Mouse (Mus musculus) layer of hippocampus, postnatal 36 days (tissue): Measurements from ENCODE around the gene Aloxe3. TPM values are rescaled to one million over a fixed set of nuclear protein-coding genes. Genes with fewer than 3 reads are reported as not detected.

Experiments used
- DNase-seq, 2 experiments: peaks; one replicate each; pipeline ENCODE4 v3.0.0; 2022
- total RNA-seq, 2 experiments: library from RNA; stranded (reverse); gene quantifications; 2 replicates each; pipeline ENCODE4 v1.2.3; 2021

Aloxe3 gene
- total RNA-seq, 2 experiments from 2014 or later, result 6.6 to 6.9 TPM

- DNase-seq, result no peak
Measured at GRCm38 (mm10) chr11:69180120-69180519, 54.4 kb downstream of the Aloxe3 start.

DNA sequence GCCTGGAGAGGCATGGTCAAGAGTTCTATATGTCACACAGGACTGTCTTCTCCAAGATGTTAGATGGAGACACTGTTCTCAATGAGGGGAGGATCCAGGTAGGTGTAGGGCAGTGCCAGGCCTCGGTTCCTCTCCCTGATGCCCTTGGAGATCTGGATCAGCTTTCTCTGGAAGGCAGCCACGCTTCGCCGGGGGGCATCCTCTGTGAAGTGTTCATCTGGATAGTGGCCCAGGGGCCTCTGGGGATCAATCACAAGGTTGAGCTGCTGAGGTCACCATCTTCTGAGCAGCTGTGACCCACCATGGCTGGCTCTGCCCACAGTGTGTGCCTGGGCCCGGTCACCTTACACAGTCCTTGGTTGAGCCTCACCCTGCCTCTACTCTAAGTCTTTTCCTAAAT lies 59.3 kb downstream of the Aloxe3 start:
- no peak for DNase-seq

- no peak for DNase-seq
Measured at GRCm38 (mm10) chr11:69185936-69186335, 60.2 kb downstream of the Aloxe3 start.

DNA sequence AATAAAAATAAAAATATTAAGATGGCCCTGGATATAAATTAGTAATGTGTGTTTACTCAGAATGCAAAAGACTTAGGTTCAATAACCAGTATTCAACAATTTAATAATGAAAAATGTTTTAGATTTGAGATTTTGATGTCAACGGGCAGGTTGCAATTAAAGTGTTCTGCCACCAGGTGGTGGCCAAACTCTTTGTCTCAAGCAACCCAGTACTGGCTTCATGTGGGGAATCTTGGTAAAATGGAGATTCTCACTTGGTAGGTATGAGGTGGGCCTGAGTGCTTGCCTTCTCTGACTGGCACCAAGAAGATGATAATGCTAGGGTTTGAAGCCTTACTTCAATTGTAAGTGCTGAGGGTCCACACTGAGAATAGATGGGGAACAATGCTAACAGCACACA lies 67.1 kb downstream of the Aloxe3 start:
- no peak for DNase-seq

GRCm38 (mm10) chr11:69196766-69197165 lies 71.1 kb downstream of the Aloxe3 start:
- no peak for DNase-seq

DNA sequence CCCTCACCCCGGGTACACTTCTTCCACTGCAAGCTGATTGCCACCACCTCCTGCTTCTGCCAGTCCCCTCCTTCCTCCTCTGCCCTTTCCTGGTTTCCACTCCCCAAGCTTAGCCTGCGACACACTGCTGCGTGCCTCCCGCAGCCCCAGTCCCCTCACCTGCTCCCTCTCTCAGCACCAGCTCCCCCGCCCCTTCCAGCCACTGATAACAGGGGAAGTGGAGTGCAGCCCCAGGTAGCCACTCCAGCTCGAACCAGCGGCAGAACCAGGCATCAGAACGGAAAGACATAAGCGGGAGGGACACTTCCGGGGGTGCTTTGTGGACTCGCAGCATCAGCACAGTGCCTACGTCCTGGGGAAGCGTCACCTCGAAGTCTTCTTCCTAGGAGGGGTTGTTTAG lies 71.5 kb downstream of the Aloxe3 start:
- DNase-seq, result no peak

GRCm38 (mm10) chr11:69197743-69198142 lies 72.0 kb downstream of the Aloxe3 start, which contains the start of gene Alox8:
Alox8 (minus strand) TSS chr11:69197843.
- DNase-seq, result no peak

Other genes with a start within 250 kb of the Aloxe3 start
- gene Rnf222, start 237.3 kb upstream of the Aloxe3 start, total RNA-seq, result not detected
- 100 to 1,000 TPM; 738 to 741 TPM for gene Rpl26, start 224.3 kb upstream of the Aloxe3 start, total RNA-seq
- not detected for gene Odf4, start 198.8 kb upstream of the Aloxe3 start, total RNA-seq
- 10 to 100 TPM in 1 of 2 experiments, 1 to 10 TPM in 1; 7.4 to 10.5 TPM for gene Arhgef15, start 168.4 kb upstream of the Aloxe3 start, total RNA-seq
- 1 to 10 TPM; 5.3 to 5.6 TPM for gene Slc25a35, start 157.8 kb upstream of the Aloxe3 start, total RNA-seq
- 10 to 100 TPM; 17.6 to 19.7 TPM for gene Rangrf, start 150.7 kb upstream of the Aloxe3 start, total RNA-seq
- gene Pfas, start 117.4 kb upstream of the Aloxe3 start, total RNA-seq, result 10 to 100 TPM; 22.8 to 28.9 TPM
- 10 to 100 TPM; 31.8 to 32.3 TPM for gene Ctc1, start 110.0 kb upstream of the Aloxe3 start, total RNA-seq
- gene Aurkb, start 80.2 kb upstream of the Aloxe3 start, total RNA-seq, result 1 to 10 TPM; 1.0 to 1.1 TPM
- gene Borcs6, start 66.2 kb upstream of the Aloxe3 start, total RNA-seq, result 10 to 100 TPM; 27.8 to 30.4 TPM
- gene Tmem107, start 55.1 kb upstream of the Aloxe3 start, total RNA-seq, result 10 to 100 TPM; 20.8 to 24.0 TPM
- 100 to 1,000 TPM; 962 to 984 TPM for gene Vamp2, start 37.4 kb upstream of the Aloxe3 start, total RNA-seq
- 10 to 100 TPM; 78.2 to 92.8 TPM for gene Per1, start 30.7 kb upstream of the Aloxe3 start, total RNA-seq
- gene Hes7, start 5.5 kb upstream of the Aloxe3 start, total RNA-seq, result 1 to 10 TPM in 1 of 2 experiments, under 1 TPM in 1; 0.68 to 1.1 TPM
- gene 9130213A22Rik, start 3.3 kb upstream of the Aloxe3 start, total RNA-seq, result 1 to 10 TPM in 1 of 2 experiments, under 1 TPM in 1; 0.96 to 1.2 TPM
- 1 to 10 TPM; 5.8 to 7.4 TPM for gene Alox12b, start 31.1 kb downstream of the Aloxe3 start, total RNA-seq
- 1 to 10 TPM; 5.8 to 7.2 TPM for gene Alox8, start 71.9 kb downstream of the Aloxe3 start, total RNA-seq
- gene Gucy2e, start 111.1 kb downstream of the Aloxe3 start, total RNA-seq, result 1 to 10 TPM; 1.9 TPM
- 10 to 100 TPM; 15.1 to 15.2 TPM for gene Cntrob, start 197.9 kb downstream of the Aloxe3 start, total RNA-seq
- gene Trappc1, start 198.1 kb downstream of the Aloxe3 start, total RNA-seq, result 10 to 100 TPM; 66.5 to 66.6 TPM
- 10 to 100 TPM; 21.4 to 21.8 TPM for gene Kcnab3, start 200.4 kb downstream of the Aloxe3 start, total RNA-seq
- 100 to 1,000 TPM; 111 to 119 TPM for gene Rnf227, start 214.6 kb downstream of the Aloxe3 start, total RNA-seq
- 100 to 1,000 TPM; 537 to 553 TPM for gene Chd3, start 243.5 kb downstream of the Aloxe3 start, total RNA-seq